ENCODE assay signal across 8 mouse cellular contexts in genomic region chr12:58802410-58802809, GRCm38 (mm10).
DNase-seq lines count a peak whose midpoint lies in the region; ATAC-seq lines count a peak whose summit lies in the region.

No protein-coding gene starts in this region.

- ATAC-seq in megakaryocyte, adult 5-6 weeks (ENCODE audit: poor library complexity, severe bottlenecking) = no peak

- peak; percentile 85 for DNase-seq in R1 (ENCODE audit: low read depth, low spot score)
- DNase-seq in cerebellum, adult 9-11 months = peak; percentile 6
- DNase-seq in frontal cortex, postnatal 25 days (ENCODE audit: low spot score in 2 of 2) = peak; percentile 74 to 79
- DNase-seq in hindlimb bud, embryonic 11.5 days (ENCODE audit: extremely low spot score, low read depth, low spot score) = peak; percentile 73
- peak; percentile 83 to 93 for DNase-seq in left cerebral cortex, adult 18-20 months (ENCODE audit: low spot score in 2 of 2)
- DNase-seq in mesoderm, embryonic 11.5 days (ENCODE audit: low read depth, low spot score) = peak; percentile 89
- peak; percentile 14 for DNase-seq in spleen, adult 12 weeks (ENCODE audit: low spot score)

Comparison
In these comparisons a context has a peak if more than half of its experiments do, and no peak if none do; other contexts are left out.
1. DNase-seq: peak in every context shown above with its lines; median percentile 89 in mesoderm, embryonic 11.5 days; 88 in left cerebral cortex, adult 18-20 months; 85 in R1; 76 in frontal cortex, postnatal 25 days; 73 in hindlimb bud, embryonic 11.5 days; 14 in spleen, adult 12 weeks; 6 in cerebellum, adult 9-11 months.